Mouse (Mus musculus): ENCODE data around the gene Srebf2. TPM values are rescaled to one million over a fixed set of nuclear protein-coding genes. Genes with fewer than 3 reads are reported as not detected.

The Srebf2 gene
- polyA plus RNA-seq, 1 experiment from 2014 or later, result 110 TPM

DNA sequence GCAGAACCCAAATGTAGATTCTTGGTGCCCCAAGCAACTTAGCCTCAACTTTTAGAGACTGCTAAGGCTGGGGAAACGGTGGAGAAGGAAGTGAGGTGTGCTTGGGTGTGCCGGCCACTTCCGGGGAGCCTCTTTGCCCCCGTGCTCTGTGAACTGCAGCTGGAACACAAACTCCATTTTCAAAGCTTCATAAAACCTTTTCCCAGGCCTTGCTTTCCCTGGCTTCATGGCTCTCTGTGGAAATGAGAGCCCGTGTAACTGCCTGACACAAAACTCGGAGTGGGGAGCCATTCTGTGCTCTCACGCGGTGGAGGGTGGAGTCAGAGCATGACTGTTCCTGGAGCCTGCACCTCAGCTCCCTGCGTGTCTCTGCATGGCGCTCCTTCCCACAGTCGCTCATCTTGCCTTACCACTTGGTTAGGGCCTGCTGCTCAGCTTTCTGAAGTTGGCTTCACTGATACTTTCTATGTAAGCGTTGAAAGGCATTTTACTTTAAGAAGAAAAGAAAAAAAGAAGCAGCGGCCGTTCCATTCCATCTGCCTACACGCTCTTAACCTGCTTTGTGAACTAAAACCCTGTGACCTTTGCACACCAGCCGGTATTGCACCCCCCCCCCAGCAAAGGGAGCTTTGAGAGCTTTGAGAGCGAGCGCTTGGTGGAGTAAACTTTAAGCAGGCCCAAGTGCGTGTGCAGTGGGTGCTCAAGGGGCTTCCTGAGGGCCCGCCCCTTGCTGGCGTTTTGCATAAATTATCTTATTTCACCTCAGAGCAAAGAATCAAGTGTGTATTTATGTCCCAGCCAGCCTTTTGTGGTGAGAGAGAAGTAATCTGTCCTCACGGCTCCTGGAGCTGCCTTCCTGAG, 19.5 kb downstream of the Srebf2 start:
- WGBS, result 69% methylated on average over 22 of the region's 22 CpGs
- ATAC-seq (ENCODE audit: insufficient number of reproducible peaks, low FRiP score), result no peak
- Histone ChIP-seq H3K9me3 (replicated peaks) (no peaks in the 10 kb centered on the region), H3K4me1 (replicated peaks) (peaks cover 92% of the 10 kb centered on the region), H3K4me3 (no peak overlapping the region), H3K36me3 (peaks cover 18% of the 10 kb centered on the region), H3K4me2 (no peak overlapping the region), H3K9ac (no peak overlapping the region), H3K27ac (ENCODE audit: poor library complexity, severe bottlenecking) (no peak overlapping the region; the same call in 1 of the 2 replicates), H3K27me3 (replicated peaks) (no peaks in the 10 kb centered on the region)

DNA sequence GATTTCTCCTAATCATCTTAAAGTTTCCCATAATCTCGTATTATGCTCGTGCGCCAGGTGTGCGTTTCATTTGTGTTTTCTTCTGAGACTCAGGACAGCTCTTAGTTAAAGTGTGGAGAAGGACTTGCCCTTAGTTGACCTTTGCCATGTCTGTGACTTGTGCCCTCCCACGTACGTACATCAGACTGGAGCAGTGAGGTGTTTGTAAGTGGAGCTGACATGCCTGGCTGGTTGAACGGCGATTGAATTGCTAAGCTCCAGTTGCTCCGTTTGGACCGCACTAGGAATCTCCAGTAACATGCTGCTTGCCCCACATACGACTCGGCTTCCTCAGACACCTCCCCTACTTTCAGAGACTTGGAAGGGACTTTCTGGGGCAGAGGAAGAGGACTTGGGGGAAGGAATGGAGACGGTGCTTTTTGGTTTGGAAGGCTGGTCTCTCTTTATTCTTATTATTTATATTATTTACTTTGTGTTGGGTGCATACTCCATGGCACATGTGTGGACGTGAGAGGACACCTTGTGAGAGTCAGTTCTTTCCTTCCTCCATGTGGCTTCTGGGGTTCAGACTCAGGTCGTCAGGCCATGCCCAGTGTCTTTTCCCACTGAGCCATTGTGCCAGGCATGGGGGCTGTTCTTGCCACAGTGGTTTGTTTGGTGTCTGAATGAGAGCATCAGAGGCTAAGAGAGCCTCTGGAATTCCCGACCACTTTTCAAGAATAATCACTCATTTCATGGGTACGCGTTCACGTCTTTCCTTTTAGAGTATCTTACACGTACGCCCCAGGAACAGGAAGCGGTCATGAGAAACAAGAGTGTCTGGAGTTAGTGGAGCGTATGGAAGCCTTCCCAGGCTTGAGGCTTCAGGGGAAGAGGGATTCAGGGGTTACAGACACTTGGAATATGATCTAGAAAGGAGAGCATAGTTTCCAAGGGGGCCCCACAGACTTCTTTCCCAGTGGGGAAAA, 20.5 kb downstream of the Srebf2 start:
- WGBS, result 66% methylated on average over 23 of the region's 23 CpGs
- Histone ChIP-seq H3K9ac (no peak overlapping the region), H3K27ac (ENCODE audit: poor library complexity, severe bottlenecking) (peak overlapping the region; percentile 29; the same call in 1 of the 2 replicates), H3K9me3 (replicated peaks) (no peaks in the 10 kb centered on the region), H3K4me1 (replicated peaks) (peaks cover 82% of the 10 kb centered on the region), H3K4me2 (0 out of 2 replicates have a peak overlapping the region, but pooled peaks have one; percentile 1), H3K27me3 (replicated peaks) (no peaks in the 10 kb centered on the region), H3K36me3 (peaks cover 28% of the 10 kb centered on the region), H3K4me3 (no peak overlapping the region)
- ATAC-seq (ENCODE audit: insufficient number of reproducible peaks, low FRiP score), result no peak

DNA sequence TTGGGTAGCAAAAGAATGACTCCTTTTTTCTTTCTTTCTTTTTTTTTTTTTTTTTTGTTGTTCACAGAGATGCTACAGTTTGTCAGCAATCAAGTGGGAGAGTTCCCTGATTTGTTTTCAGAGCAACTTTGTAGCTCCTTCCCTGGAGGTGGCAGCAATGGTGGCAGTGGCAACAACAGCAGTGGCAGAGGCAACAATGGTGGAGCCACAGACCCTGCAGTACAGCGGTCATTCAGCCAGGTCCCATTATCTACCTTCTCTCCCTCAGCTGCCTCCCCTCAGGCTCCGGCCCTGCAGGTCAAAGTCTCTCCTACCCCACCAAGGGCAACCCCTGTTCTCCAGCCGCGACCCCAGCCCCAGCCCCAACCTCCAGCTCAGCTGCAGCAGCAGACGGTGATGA, 22.7 kb downstream of the Srebf2 start:
- ATAC-seq (ENCODE audit: insufficient number of reproducible peaks, low FRiP score), result no peak
- no peak overlapping the region for H3K4me2 ChIP-seq
- peaks cover 46% of the 10 kb centered on the region for H3K36me3 ChIP-seq
- H3K9me3 ChIP-seq (replicated peaks), result no peaks in the 10 kb centered on the region
- 63% methylated on average over 5 of the region's 5 CpGs for WGBS
- H3K27ac ChIP-seq (ENCODE audit: poor library complexity, severe bottlenecking), result peak overlapping the region; percentile 76
- H3K4me3 ChIP-seq, result no peak overlapping the region
- H3K27me3 ChIP-seq (replicated peaks), result no peaks in the 10 kb centered on the region
- no peak overlapping the region for H3K9ac ChIP-seq
- H3K4me1 ChIP-seq (replicated peaks), result peaks cover 63% of the 10 kb centered on the region

DNA sequence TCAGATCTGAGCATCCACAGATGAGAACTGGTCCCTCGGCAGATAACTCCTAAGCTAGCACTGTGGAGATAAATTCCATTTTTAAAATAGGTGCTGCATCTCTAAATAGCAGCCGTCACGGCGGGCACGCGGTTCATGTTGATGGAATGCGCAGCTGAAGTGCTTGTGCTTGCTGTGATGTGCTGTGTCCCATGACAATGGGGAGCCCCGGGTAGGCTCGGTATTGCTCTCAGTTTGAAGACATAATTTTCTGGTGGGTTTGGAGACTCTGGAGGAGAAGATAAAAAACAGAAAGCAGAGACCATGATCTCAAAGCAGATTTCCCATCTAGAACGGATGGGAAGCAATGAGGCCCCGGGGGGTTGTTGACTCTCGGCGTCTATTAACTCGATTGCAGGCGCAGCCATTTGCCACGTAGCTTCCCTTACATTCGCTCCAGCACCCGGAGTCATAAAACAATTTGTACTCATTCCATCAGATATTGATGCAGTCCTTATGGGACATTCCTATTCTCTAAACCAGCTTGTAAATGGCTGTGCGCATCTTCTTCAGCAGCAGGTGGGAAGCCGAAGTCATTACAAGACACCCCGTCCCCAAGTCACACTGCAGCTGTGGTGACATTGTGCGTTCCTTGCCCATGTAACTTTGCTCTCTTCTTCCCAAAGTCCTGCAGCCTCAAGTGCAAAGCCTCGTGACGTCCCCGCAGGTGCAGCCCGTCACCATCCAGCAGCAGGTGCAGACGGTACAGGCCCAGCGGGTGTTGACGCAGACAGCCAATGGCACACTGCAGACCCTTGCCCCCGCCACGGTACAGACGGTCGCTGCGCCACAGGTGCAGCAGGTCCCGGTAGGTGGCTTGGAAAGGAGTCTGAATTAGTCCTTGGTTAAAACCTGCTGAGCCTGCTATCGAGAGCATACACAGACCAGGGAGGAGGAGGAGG, 23.7 kb downstream of the Srebf2 start:
- no peak overlapping the region for H3K4me2 ChIP-seq
- no peak for ATAC-seq (ENCODE audit: insufficient number of reproducible peaks, low FRiP score)
- peaks cover 54% of the 10 kb centered on the region for H3K4me1 ChIP-seq (replicated peaks)

DNA sequence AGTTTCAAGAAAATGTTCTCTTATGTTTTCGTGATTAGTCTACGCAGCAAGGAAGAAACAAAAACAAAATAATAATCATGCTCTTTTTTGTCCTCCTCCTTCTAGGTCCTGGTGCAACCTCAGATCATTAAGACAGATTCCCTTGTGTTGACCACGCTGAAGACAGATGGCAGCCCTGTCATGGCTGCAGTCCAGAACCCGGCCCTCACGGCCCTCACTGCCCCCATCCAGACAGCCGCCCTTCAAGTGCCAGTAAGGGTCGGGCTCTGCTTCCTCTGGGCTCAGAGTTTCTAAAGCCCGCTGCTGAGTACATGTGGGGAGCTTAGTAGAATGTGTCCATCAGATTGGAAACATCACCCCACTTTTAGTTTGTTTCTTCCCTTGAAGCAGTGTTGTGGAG, 25.7 kb downstream of the Srebf2 start:
- peaks cover 74% of the 10 kb centered on the region for H3K36me3 ChIP-seq
- no peak overlapping the region for H3K9ac ChIP-seq
- no peaks in the 10 kb centered on the region for H3K27me3 ChIP-seq (replicated peaks)
- H3K4me1 ChIP-seq (replicated peaks), result peaks cover 35% of the 10 kb centered on the region
- no peaks in the 10 kb centered on the region for H3K9me3 ChIP-seq (replicated peaks)
- WGBS, result 86% methylated on average over 8 of the region's 8 CpGs
- ATAC-seq (ENCODE audit: insufficient number of reproducible peaks, low FRiP score), result no peak
- no peak overlapping the region for H3K4me2 ChIP-seq
- H3K4me3 ChIP-seq, result no peak overlapping the region
- no peak overlapping the region for H3K27ac ChIP-seq (ENCODE audit: poor library complexity, severe bottlenecking)

More for the DNA sequence above, 23.7 kb downstream of the Srebf2 start:
- H3K27ac ChIP-seq (ENCODE audit: poor library complexity, severe bottlenecking), result peak overlapping the region; percentile 76; the same call in 1 of the 2 replicates
- 79% methylated on average over 36 of the region's 36 CpGs for whole genome bisulfite sequencing
- no peak overlapping the region for H3K4me3 ChIP-seq
- H3K9ac ChIP-seq, result 0 out of 2 replicates have a peak overlapping the region, but pooled peaks have one; percentile 8
- H3K36me3 ChIP-seq, result peaks cover 57% of the 10 kb centered on the region
- no peaks in the 10 kb centered on the region for H3K27me3 ChIP-seq (replicated peaks)
- H3K9me3 ChIP-seq (replicated peaks), result no peaks in the 10 kb centered on the region

DNA sequence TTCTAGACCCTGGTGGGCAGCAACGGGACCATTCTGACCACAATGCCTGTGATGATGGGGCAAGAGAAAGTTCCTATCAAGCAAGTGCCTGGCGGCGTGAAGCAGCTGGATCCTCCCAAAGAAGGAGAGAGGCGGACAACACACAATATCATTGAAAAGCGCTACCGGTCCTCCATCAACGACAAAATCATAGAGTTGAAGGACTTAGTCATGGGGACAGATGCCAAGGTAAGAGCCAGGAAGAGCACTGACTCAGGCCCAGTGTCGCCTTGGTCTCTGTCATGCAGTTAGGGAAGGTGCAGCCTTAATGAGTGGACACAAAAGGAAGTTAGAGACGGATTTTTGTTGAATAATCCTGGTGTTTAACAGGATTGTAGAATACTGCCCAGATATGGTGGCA, 28.1 kb downstream of the Srebf2 start:
- 0 out of 2 replicates have a peak, but pooled peaks cover 2% of the 10 kb centered on the region for H3K9me3 ChIP-seq (replicated peaks)
- no peak for ATAC-seq (ENCODE audit: insufficient number of reproducible peaks, low FRiP score)
- no peak overlapping the region for H3K9ac ChIP-seq
- peaks cover 14% of the 10 kb centered on the region for H3K4me1 ChIP-seq (replicated peaks)
- H3K27ac ChIP-seq (ENCODE audit: poor library complexity, severe bottlenecking), result no peak overlapping the region
- H3K4me3 ChIP-seq, result no peak overlapping the region
- peaks cover 94% of the 10 kb centered on the region for H3K36me3 ChIP-seq
- H3K27me3 ChIP-seq (replicated peaks), result no peaks in the 10 kb centered on the region
- no peak overlapping the region for H3K4me2 ChIP-seq
- 91% methylated on average over 9 of the region's 9 CpGs for WGBS

- Histone ChIP-seq H3K27ac (ENCODE audit: poor library complexity, severe bottlenecking) (no peak overlapping the region), H3K27me3 (replicated peaks) (peaks cover 3% of the 10 kb centered on the region; the same call in 1 of the 2 replicates), H3K4me2 (no peak overlapping the region), H3K4me1 (replicated peaks) (peaks cover 15% of the 10 kb centered on the region), H3K36me3 (peaks cover 90% of the 10 kb centered on the region), H3K9ac (no peak overlapping the region), H3K4me3 (no peak overlapping the region), H3K9me3 (replicated peaks) (peaks cover 12% of the 10 kb centered on the region)
- ATAC-seq (ENCODE audit: insufficient number of reproducible peaks, low FRiP score), result no peak
- WGBS, result 92% methylated on average over 7 of the region's 7 CpGs
Measured at GRCm38 (mm10) chr15:82177743-82178290, 30.8 kb downstream of the Srebf2 start.

DNA sequence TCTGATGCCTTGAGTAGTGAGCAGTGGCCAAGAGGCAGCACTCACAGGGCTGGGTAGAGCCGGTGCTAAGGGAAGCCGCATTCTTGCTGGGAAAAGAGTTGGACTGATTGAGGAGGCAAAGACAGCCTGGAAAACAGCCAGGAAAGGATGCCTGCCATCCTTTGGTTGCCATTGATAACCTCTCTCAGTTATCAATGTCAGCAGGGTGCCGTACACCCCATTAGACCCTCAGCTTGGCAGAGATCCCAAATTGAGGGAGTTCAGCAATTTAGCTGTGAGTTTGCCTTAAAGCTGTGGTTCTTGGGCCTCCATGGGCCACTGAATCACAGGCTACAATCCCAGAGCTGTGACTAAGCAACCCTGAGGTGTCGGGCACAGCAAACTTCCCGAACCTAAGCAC, 34.1 kb downstream of the Srebf2 start:
- Histone ChIP-seq H3K27me3 (replicated peaks) (peaks cover 9% of the 10 kb centered on the region; the same call in 1 of the 2 replicates), H3K36me3 (peaks cover 87% of the 10 kb centered on the region), H3K4me2 (no peak overlapping the region), H3K4me1 (replicated peaks) (peaks cover 47% of the 10 kb centered on the region), H3K4me3 (no peak overlapping the region), H3K9ac (no peak overlapping the region), H3K9me3 (replicated peaks) (peaks cover 12% of the 10 kb centered on the region), H3K27ac (ENCODE audit: poor library complexity, severe bottlenecking) (0 out of 2 replicates have a peak overlapping the region, but pooled peaks have one; percentile 12)
- ATAC-seq (ENCODE audit: insufficient number of reproducible peaks, low FRiP score), result no peak
- WGBS, result 37% methylated on average over 5 of the region's 5 CpGs

- ATAC-seq (ENCODE audit: insufficient number of reproducible peaks, low FRiP score), result no peak
- Histone ChIP-seq H3K4me1 (replicated peaks) (peaks cover 59% of the 10 kb centered on the region), H3K27ac (ENCODE audit: poor library complexity, severe bottlenecking) (no peak overlapping the region)
Measured at GRCm38 (mm10) chr15:82182311-82182710, 35.3 kb downstream of the Srebf2 start.

DNA sequence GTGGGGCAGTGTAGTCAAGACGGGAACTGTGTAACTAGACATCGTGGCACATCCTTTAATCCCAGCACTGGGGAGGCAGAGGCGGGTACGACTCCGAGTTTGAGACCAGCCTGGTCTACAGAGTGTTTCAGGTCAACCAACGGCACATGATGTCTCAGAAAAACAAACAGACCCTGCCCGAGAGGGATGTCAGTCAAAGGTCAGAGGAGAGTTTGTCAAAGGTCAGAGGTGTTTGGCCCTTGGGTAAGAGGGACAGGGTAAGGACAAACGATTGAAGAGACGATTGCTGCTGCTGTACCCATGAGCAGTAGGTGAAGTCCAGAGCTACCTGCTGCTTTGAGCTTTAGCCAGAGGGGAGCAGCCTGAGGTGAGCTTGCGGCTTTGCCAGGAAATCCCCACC, 36.6 kb downstream of the Srebf2 start:
- H3K9ac ChIP-seq, result no peak overlapping the region
- H3K4me1 ChIP-seq (replicated peaks), result peaks cover 60% of the 10 kb centered on the region
- 69% methylated on average over 10 of the region's 10 CpGs for WGBS
- peaks cover 15% of the 10 kb centered on the region for H3K9me3 ChIP-seq (replicated peaks)
- no peak for ATAC-seq (ENCODE audit: insufficient number of reproducible peaks, low FRiP score)
- no peak overlapping the region for H3K4me3 ChIP-seq
- peaks cover 9% of the 10 kb centered on the region; the same call in 1 of the 2 replicates for H3K27me3 ChIP-seq (replicated peaks)
- H3K36me3 ChIP-seq, result peaks cover 83% of the 10 kb centered on the region
- peak overlapping the region; percentile 55 for H3K27ac ChIP-seq (ENCODE audit: poor library complexity, severe bottlenecking)
- peak overlapping the region; percentile 28 for H3K4me2 ChIP-seq

More at GRCm38 (mm10) chr15:82182311-82182710, 35.3 kb downstream of the Srebf2 start:
- H3K9me3 ChIP-seq (replicated peaks), result peaks cover 14% of the 10 kb centered on the region
- H3K4me3 ChIP-seq, result no peak overlapping the region
- WGBS, result 95% methylated on average over 4 of the region's 4 CpGs
- no peak overlapping the region for H3K9ac ChIP-seq
- peaks cover 84% of the 10 kb centered on the region for H3K36me3 ChIP-seq
- peaks cover 9% of the 10 kb centered on the region; the same call in 1 of the 2 replicates for H3K27me3 ChIP-seq (replicated peaks)
- H3K4me2 ChIP-seq, result no peak overlapping the region

All from heart, embryonic 12.5 days (tissue).